Mouse (Mus musculus) hindbrain, embryonic 13.5 days (tissue): ENCODE data around the gene Hivep3. TPM values are rescaled to one million over a fixed set of nuclear protein-coding genes. Genes with fewer than 3 reads are reported as not detected.

ENCODE experiments used
- ATAC-seq: fragments of 200-750 bp; cut with Nextera tagmentation; 2 replicates; pipeline ENCODE4 v1.8.0; 2017; ENCODE audit warnings: moderate TSS enrichment; ENCODE audit not compliant: low FRiP score
- H3K27ac ChIP-seq: fragments of 300-500 bp; sonication (generic); 2 replicates; pipeline ENCODE4 v1.5.1; 2015; ENCODE audit warnings: inconsistent platforms, mild to moderate bottlenecking, moderate library complexity
- H3K27me3 ChIP-seq: fragments of 300-500 bp; sonication (generic); 2 replicates; pipeline ENCODE4 v1.6.1; 2015; ENCODE audit warnings: mild to moderate bottlenecking, inconsistent platforms
- H3K36me3 ChIP-seq: fragments of 300-500 bp; sonication (generic); 2 replicates; pipeline ENCODE4 v1.6.1; 2015; ENCODE audit warnings: mild to moderate bottlenecking, inconsistent platforms
- H3K4me1 ChIP-seq: fragments of 300-500 bp; sonication (generic); replicated peaks from 2 replicates; pipeline ENCODE4 v1.6.1; 2015; ENCODE audit warnings: inconsistent platforms
- H3K4me2 ChIP-seq: fragments of 300-500 bp; sonication (generic); 2 replicates; pipeline ENCODE4 v1.6.1; 2015; ENCODE audit warnings: inconsistent platforms, mild to moderate bottlenecking, moderate library complexity
- H3K4me3 ChIP-seq: fragments of 300-500 bp; sonication (generic); 2 replicates; pipeline ENCODE4 v1.5.1; 2015; ENCODE audit warnings: mild to moderate bottlenecking, inconsistent platforms
- H3K9ac ChIP-seq: fragments of 300-500 bp; sonication (generic); 2 replicates; pipeline ENCODE4 v1.6.1; 2015; ENCODE audit warnings: mild to moderate bottlenecking, inconsistent platforms
- H3K9me3 ChIP-seq: fragments of 300-500 bp; sonication (generic); 2 replicates; pipeline ENCODE4 v1.6.1; 2016; ENCODE audit warnings: inconsistent platforms
- WGBS: fragments of 180-500 bp; shearing (Covaris S2); methylation state at CpG from one replicate; pipeline ENCODE4 v1.1.7; 2015; 5-methylcytosine and 5-hydroxymethylcytosine counted together
- polyA plus RNA-seq: library from polyadenylated mRNA; unstranded; fragments of >200 nt; fragmentation: Nextera tagmentation; extraction: Ambion mirVana; gene quantifications from 2 replicates; pipeline ENCODE4 v1.2.1, GENCODE M21; 2015

Gene Hivep3
- polyA plus RNA-seq, 1 experiment from 2014 or later = 12.8 TPM

- H3K4me2 ChIP-seq = peak overlapping the region; percentile 96
- peak overlapping the region; percentile 79 for H3K4me3 ChIP-seq
- no peak for ATAC-seq
- H3K27ac ChIP-seq = peak overlapping the region; percentile 56
- H3K9me3 ChIP-seq = no peaks in the 10 kb centered on the region
- H3K4me1 ChIP-seq = peaks cover 10% of the 10 kb centered on the region; the same call in 1 of the 2 replicates
- no peaks in the 10 kb centered on the region for H3K36me3 ChIP-seq
- under 1% methylated on average over 44 of the region's 44 CpGs for WGBS
- H3K27me3 ChIP-seq = peaks cover 37% of the 10 kb centered on the region
- peak overlapping the region; percentile 79 for H3K9ac ChIP-seq
These were observed 358 bp downstream of the Hivep3 start for GRCm38 (mm10) chr4:119733942-119734341.

GRCm38 (mm10) chr4:119734352-119734751 is 768 bp downstream of the Hivep3 start:
- H3K4me3 ChIP-seq = peak overlapping the region; percentile 79
- H3K36me3 ChIP-seq = no peaks in the 10 kb centered on the region
- peak overlapping the region; percentile 79 for H3K9ac ChIP-seq
- ATAC-seq = no peak
- 30% methylated on average over 4 of the region's 4 CpGs for WGBS
- H3K9me3 ChIP-seq = no peaks in the 10 kb centered on the region
- H3K27me3 ChIP-seq = peaks cover 37% of the 10 kb centered on the region
- H3K4me2 ChIP-seq = peak overlapping the region; percentile 96
- peaks cover 10% of the 10 kb centered on the region; the same call in 1 of the 2 replicates for H3K4me1 ChIP-seq
- no peak overlapping the region for H3K27ac ChIP-seq

GRCm38 (mm10) chr4:119738641-119739040 is 5.1 kb downstream of the Hivep3 start:
- H3K27ac ChIP-seq = no peak overlapping the region
- no peak overlapping the region for H3K4me2 ChIP-seq
- no peak overlapping the region for H3K4me3 ChIP-seq
- peaks cover 32% of the 10 kb centered on the region for H3K27me3 ChIP-seq
- ATAC-seq = no peak
- 69% methylated on average over 4 of the region's 4 CpGs for WGBS
- H3K36me3 ChIP-seq = no peaks in the 10 kb centered on the region
- peaks cover 6% of the 10 kb centered on the region; the same call in 1 of the 2 replicates for H3K4me1 ChIP-seq
- no peak overlapping the region for H3K9ac ChIP-seq
- H3K9me3 ChIP-seq = no peaks in the 10 kb centered on the region

- H3K4me1 ChIP-seq = peaks cover 3% of the 10 kb centered on the region; the same call in 1 of the 2 replicates
- WGBS = 55% methylated on average over 9 of the region's 9 CpGs
- H3K36me3 ChIP-seq = no peaks in the 10 kb centered on the region
- no peak overlapping the region for H3K4me3 ChIP-seq
- no peak overlapping the region for H3K27ac ChIP-seq
- H3K9ac ChIP-seq = no peak overlapping the region
- no peak overlapping the region for H3K4me2 ChIP-seq
- H3K27me3 ChIP-seq = peaks cover 28% of the 10 kb centered on the region
- no peaks in the 10 kb centered on the region for H3K9me3 ChIP-seq
- no peak for ATAC-seq
These were observed 5.9 kb downstream of the Hivep3 start for GRCm38 (mm10) chr4:119739301-119740062.

- Histone ChIP-seq H3K4me2 (no peak overlapping the region), H3K9me3 (no peaks in the 10 kb centered on the region), H3K4me1 (peaks cover 4% of the 10 kb centered on the region; the same call in 1 of the 2 replicates), H3K9ac (no peak overlapping the region), H3K36me3 (no peaks in the 10 kb centered on the region), H3K27me3 (no peaks in the 10 kb centered on the region), H3K4me3 (no peak overlapping the region), H3K27ac (no peak overlapping the region)
- no peak for ATAC-seq
- 89% methylated on average over 2 of the region's 2 CpGs for WGBS
These were observed 14.8 kb downstream of the Hivep3 start for GRCm38 (mm10) chr4:119748341-119748740.

GRCm38 (mm10) chr4:119750157-119750556 is 16.6 kb downstream of the Hivep3 start:
- Histone ChIP-seq H3K9me3 (0 out of 2 replicates have a peak, but pooled peaks cover 8% of the 10 kb centered on the region), H3K9ac (no peak overlapping the region), H3K27ac (no peak overlapping the region), H3K4me2 (no peak overlapping the region), H3K27me3 (no peaks in the 10 kb centered on the region), H3K4me3 (no peak overlapping the region), H3K4me1 (peaks cover 4% of the 10 kb centered on the region; the same call in 1 of the 2 replicates), H3K36me3 (no peaks in the 10 kb centered on the region)
- no peak for ATAC-seq
- 48% methylated on average over 4 of the region's 4 CpGs for WGBS

- no peak overlapping the region for H3K4me2 ChIP-seq
- ATAC-seq = no peak
- no peaks in the 10 kb centered on the region for H3K36me3 ChIP-seq
- H3K9me3 ChIP-seq = 0 out of 2 replicates have a peak, but pooled peaks cover 8% of the 10 kb centered on the region
- 88% methylated on average over 6 of the region's 6 CpGs for WGBS
- no peak overlapping the region for H3K27ac ChIP-seq
- peaks cover 4% of the 10 kb centered on the region; the same call in 1 of the 2 replicates for H3K4me1 ChIP-seq
- H3K4me3 ChIP-seq = no peak overlapping the region
- H3K27me3 ChIP-seq = no peaks in the 10 kb centered on the region
- no peak overlapping the region for H3K9ac ChIP-seq
These were observed 17.2 kb downstream of the Hivep3 start for GRCm38 (mm10) chr4:119750681-119751211.

GRCm38 (mm10) chr4:119751408-119752006 is 17.9 kb downstream of the Hivep3 start:
- 56% methylated on average over 2 of the region's 2 CpGs for WGBS
- no peak overlapping the region for H3K9ac ChIP-seq
- no peaks in the 10 kb centered on the region; the same call in 1 of the 2 replicates for H3K36me3 ChIP-seq
- 0 out of 2 replicates have a peak, but pooled peaks cover 8% of the 10 kb centered on the region for H3K9me3 ChIP-seq
- no peak overlapping the region for H3K4me2 ChIP-seq
- H3K4me1 ChIP-seq = peaks cover 4% of the 10 kb centered on the region; the same call in 1 of the 2 replicates
- no peak overlapping the region for H3K4me3 ChIP-seq
- ATAC-seq = no peak
- no peak overlapping the region for H3K27ac ChIP-seq
- H3K27me3 ChIP-seq = no peaks in the 10 kb centered on the region

GRCm38 (mm10) chr4:119759574-119760233 is 26.1 kb downstream of the Hivep3 start:
- Histone ChIP-seq H3K9me3 (no peaks in the 10 kb centered on the region), H3K4me1 (no peaks in the 10 kb centered on the region), H3K9ac (no peak overlapping the region), H3K27me3 (no peaks in the 10 kb centered on the region; the same call in 1 of the 2 replicates), H3K36me3 (no peaks in the 10 kb centered on the region; the same call in 1 of the 2 replicates), H3K4me3 (no peak overlapping the region), H3K4me2 (no peak overlapping the region), H3K27ac (no peak overlapping the region)
- WGBS = 82% methylated on average over 4 of the region's 4 CpGs
- ATAC-seq = no peak

GRCm38 (mm10) chr4:119760820-119761219 is 27.2 kb downstream of the Hivep3 start:
- H3K4me3 ChIP-seq = no peak overlapping the region
- no peaks in the 10 kb centered on the region; the same call in 1 of the 2 replicates for H3K36me3 ChIP-seq
- no peaks in the 10 kb centered on the region for H3K9me3 ChIP-seq
- WGBS = 81% methylated on average over 7 of the region's 7 CpGs
- H3K4me1 ChIP-seq = no peaks in the 10 kb centered on the region
- H3K9ac ChIP-seq = no peak overlapping the region
- no peak overlapping the region for H3K4me2 ChIP-seq
- no peak overlapping the region for H3K27ac ChIP-seq
- no peak for ATAC-seq
- H3K27me3 ChIP-seq = no peaks in the 10 kb centered on the region; the same call in 1 of the 2 replicates

GRCm38 (mm10) chr4:119761459-119762121 is 28.0 kb downstream of the Hivep3 start:
- Histone ChIP-seq H3K36me3 (no peaks in the 10 kb centered on the region; the same call in 1 of the 2 replicates), H3K27ac (no peak overlapping the region), H3K4me1 (no peaks in the 10 kb centered on the region), H3K27me3 (no peaks in the 10 kb centered on the region; the same call in 1 of the 2 replicates), H3K9ac (no peak overlapping the region), H3K9me3 (no peaks in the 10 kb centered on the region), H3K4me2 (no peak overlapping the region), H3K4me3 (no peak overlapping the region)
- ATAC-seq = no peak
- WGBS = 84% methylated on average over 9 of the region's 9 CpGs
